Mouse (Mus musculus) ZHBTc4 (cell line): ENCODE measurements around the gene Ubxn2a.
"Not testable (repeated sequence)": the region's sequence is repeated elsewhere in the genome, so short reads cannot be mapped to it uniquely, and the experiment has no call there.

ENCODE experiments used
- DNase-seq: peaks from one replicate; pipeline ENCODE4 v3.0.0-alpha.2; 2011; ENCODE audit warnings: low read depth, low spot score

Gene Ubxn2a

DNA sequence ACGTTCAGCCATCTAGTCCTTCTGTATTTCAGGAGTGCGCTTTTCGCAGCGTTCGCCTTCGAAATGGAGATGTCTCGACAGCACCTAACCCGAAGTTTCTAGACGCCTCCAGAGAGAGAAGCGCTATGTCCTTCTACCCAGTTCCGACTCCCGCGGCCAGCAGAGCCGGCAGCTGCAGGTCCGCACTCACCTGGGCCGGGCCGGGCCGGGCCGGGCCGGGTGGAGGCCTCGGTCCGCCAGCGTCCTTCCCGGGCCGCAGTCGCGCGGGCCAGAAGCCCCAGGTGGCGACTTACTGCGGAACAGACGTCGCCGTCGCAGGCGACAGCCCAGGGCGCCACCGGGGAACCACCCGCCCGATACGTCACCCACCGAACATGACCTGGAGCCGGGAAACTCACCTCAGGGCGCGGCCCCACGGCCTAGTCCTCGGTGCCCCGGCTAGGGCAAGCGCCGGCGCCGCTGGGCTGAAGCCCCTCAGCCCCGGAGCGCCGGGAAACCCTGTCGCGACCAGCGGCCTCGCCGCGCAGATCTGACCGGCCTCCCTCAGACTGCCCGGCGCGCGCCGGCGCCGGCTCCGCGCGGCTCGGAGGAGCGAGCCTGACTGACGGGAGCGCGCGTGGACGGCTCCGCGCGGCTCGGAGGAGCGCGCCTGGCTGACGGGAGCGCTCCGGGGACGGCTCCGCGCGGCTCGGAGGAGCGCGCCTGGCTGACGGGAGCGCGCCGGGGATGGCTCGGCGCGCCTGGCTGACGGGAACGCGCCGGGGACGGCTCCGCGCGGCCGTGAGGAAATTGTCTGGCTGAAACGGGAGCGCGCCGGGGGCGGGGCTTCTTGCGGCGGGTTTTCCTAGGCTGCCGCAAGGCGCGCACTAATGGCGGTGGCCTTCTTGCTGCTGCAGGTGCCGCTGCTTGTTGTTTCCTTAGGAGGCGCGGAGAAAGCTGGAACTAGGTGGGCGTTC lies at the start of gene Ubxn2a:
TSS of gene Ubxn2a (minus strand) at position 755 of the 956 bp plus-strand sequence.
- DNase-seq = peak; percentile 97

DNA sequence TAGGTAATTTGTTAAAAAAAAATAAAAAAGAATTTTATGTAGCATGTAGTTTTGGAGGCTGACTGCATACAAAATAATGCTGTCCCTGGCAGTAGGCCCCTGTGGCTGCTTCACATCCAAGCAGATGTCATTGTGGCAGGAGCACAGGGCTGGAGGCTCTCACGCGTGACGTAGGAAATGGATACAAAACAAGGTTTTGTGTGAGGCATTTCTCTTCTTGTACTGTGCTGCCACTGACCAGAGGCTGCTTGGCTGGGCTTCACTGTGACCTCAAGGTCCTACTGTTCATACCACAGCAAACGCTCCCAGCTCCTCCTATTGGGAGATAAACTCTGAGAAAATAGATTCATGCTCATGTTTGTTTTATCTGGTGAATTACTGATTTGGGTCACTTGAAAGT lies 45.7 kb upstream of the Ubxn2a start:
- DNase-seq = no peak

DNA sequence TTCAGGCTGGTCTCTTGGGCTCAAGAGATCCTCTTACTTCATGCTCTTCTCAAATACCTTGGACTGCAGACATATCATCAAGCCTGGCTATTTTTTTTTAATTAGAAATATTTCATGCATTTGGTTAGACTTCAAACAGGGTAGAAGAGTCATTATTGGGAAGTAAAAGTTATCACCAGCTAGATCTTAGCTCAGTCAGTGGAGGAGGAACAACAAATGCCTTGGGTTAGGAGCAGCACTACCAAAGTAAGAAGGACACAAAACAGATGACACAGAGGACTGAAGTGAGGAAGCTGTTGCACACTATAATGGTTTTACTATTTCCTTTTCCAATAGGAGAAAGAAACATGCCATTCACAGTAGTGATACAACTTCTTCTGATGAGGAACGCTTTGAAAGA lies 44.8 kb upstream of the Ubxn2a start:
- no peak for DNase-seq

DNA sequence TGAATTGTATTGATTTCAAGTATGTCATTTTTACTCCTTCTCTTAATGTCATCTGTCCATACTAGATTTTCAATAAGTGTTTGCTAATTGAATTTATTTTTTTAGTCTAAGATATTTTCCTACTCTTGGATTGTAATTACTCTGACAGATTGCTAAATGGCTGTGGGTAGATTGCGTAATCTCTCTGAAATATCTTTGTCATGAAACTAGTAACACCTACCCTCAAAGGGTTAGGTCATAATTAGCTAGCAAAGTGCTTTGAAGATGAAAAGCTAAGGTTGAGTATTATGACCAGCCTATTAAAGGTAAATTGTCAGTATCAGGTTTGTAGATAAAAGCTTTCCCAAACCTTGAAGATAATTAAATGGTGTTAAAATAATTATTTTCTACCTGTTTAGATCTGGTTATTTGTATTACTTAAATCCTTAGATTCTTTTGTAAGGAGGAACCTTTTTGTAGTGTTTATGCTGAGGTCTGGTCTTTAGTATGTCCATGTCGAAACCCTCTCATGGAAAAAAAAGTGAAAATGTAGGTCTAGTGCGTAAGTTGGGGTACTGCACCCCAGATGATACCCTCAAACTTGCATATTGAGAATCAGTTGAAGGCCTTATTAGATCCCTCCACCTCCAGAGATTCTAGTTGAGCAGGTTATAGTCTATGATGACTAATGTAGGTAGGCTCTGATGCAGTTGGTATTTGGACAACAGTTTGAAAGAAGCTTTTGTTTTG lies 23.5 kb upstream of the Ubxn2a start:
- DNase-seq = no peak

DNA sequence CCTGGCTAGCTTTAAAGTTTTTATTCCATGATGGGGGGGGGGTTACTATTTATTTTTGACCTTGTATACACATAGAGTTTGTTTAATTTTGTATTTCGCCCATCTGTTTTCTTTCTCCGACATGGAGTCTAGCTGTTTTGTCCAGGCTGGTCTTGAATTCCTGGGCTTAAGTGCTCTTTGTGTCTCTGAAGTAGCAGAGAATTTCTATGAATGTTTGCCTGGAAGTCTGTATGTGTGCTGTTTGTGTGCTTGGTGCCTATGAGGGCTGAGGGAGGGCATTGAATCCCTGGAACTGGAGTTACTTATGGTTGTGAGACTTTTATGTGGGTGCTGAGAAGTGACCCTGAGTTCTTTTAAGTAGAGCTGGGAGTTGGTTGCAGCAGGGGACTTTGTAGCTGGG lies 20.7 kb upstream of the Ubxn2a start:
- DNase-seq = no peak

DNA sequence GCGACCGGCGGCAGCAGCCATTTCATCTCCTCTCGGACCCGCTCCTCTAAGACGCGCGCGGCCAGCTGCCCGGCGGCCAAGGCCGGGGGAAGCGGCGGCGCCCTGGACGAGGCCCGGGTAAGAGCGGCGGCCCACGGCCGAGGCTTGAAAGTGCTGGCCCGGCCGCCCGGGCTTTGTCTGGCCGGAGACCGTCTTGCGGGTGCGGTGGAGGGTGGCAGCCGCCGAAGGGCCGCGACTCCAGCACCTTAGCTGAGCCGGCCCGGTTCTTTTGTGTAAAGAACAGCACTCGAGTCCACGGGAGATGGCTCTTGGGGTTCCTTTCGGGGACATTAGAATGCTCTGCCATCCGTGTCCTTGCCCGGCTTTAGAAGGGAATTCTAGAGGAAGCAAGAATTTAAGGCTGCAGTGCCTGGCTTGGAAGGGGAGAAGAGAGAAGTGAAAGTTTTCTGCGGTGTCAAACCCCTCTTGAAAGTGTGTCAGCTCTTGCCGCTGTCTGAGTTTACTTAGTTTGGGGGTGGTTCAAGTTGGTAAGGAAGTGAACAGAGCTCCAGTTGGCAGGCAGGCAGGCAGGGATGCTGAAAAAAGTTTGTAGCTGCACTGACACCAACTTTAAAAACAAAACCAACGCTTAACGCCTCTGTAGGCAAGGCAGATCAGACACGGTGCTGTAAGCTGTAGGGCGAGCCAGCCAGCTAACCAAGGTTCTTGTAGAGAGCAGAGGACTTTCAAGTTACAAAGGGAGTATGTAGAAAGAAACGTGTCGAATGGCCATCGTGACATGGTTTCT lies 10.5 kb upstream of the Ubxn2a start:
- DNase-seq = peak; percentile 58

DNA sequence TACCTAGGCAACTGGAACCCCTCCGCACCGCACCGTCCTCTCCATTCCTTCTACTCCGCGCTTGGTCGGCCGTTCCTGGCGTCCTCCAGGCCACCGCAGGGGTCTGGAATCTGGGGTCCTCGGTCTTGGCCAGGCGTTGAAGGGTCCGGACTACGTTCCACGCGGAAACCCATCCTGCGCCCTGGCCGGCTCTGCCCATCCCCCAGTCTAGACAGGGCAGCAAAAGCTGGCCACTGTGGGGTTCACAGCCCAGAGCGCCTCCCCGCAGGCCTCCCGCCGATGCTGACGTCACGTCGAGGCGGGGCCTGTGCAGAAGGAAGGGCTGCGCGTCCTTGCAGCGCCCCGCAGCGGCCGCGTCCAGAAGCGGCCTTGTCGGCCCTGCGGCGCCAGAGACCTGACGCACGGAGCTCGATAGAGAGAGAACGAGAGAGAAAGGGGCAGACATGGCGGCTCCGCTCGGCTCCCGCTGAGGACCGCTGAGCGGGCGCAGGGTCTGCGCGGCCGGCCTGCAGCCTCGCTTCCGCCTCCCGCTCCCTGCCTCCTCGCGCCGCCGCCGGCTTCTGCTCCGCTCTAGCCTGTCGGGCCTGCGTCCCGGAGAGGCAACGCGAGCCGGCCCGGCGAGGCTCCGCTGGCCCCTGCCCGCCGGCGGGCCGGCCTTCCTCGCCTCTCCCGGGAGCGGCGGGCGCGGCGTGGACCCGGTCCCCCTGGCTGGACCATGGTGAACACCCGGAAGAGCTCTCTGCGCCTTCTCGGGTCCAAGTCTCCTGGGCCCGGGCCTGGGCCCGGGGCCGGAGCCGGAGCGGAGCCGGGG lies 9.7 kb upstream of the Ubxn2a start, which contains the start of gene Atad2b:
TSS of gene Atad2b (plus strand) at position 360 of the 811 bp plus-strand sequence.
- peak; percentile 97 for DNase-seq

DNA sequence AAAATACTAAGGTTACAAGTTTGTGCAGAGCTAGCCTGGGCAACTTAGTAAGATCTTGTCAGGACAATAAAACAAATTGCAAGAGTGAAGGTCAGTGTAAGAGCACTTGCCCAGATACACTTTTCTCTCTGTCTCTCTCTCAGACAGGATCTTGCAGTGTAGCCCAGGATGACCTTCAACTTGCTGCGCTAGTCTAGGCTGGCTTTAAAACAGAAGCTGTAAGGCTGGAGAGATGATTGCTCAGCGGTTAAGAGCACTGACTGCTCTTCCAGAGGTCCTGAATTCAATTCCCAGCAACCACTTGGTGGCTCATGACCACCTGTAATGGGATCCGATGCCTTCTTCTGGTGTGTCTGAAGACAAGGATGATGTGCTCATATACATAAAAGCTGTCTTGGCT lies 7.4 kb upstream of the Ubxn2a start:
- peak; percentile 86 for DNase-seq

DNA sequence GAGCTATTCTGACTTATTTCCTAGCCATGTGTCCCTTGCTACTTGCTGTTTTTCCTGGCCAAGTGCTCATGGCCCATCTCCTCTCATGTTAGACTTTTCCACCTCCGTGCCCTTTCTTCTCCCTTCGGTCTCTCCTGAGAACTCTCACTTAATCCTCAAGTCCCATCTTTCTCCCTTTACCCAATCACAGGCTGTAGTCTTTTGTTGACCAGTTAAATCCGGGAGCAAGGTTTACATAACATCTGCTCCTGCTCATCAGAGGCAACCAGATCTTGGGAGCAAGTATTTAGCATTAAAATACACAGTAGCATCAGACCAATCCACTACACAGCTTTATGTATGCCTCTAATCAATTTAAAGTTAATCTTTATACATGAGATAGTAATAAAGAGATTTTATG lies 6.9 kb upstream of the Ubxn2a start:
- peak; percentile 59 for DNase-seq

DNA sequence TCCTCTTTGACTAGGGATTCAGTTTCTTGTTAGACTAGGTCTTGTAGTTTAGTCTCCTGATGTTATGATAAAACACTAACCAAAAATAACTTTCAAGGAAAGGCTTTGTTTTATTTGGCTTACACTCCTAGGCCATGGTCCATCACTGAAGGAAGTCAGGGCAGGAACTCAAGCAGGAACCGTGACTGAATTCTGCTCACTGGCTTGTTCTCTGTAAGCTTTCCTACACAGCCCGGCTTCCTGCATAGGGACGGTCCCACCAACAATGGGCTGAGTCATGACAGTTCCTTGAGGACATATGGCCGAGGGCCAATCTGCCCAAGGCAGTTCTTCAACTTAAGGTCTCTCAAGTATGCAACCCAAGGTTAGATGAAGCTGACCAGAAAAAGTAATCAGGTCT lies 4.2 kb upstream of the Ubxn2a start:
- DNase-seq = peak; percentile 76

DNA sequence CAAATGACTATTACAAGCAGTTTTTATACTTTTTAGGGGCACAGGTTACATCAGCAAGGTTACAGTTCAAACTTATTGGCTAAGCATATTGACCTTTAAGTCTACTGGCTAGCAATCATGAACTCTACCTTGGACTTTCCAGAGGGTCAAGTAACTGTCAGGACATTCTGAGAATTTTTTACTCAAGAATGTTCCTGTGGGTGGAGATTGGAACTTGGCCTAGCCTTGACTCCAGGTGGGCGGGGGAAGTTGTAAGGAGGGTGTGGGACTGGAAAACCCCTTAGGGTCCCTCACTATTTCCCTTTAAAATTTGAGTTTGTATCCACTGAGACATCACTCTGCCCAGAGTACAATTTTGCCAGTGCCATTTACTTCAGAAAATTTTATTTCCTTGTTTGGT lies 3.0 kb upstream of the Ubxn2a start:
- DNase-seq = peak; percentile 73

DNA sequence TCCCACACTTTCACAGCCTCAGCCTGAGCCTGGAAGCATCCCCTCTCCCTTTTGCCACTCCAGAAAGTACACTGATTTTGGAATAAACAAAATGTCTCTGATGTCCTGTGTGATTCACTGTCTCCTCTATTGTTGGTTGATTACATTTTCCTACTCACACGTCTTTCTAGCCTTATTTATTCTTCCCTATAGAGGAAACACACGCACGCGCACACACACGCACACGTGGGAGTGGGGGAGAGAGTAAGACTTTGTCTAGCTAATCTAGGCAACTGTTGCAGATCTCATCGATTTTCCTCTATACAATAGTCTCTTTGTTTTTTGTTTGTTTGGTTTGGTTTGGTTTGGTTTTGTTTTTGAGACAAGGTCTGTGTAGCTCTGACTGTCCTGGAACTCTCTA lies 886 bp upstream of the Ubxn2a start:
- DNase-seq = peak; percentile 58

DNA sequence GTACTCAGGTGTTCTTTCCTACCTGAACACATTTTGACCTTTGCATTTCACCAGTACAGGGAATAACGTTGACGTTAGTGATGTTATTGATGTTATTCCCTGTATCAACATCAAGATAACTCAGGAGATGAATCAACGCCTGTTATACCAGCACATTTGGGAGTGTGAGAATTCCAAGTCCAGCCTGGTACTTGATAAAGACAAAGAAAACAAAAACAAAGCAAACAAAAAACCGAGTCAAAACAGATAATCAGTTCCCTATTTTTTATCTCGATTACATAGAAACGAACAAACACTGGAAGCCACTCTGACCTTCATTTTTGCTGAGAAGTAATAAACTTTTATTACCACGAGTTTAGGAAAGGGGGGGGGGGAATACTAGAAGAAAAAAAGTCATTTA lies 1.0 kb downstream of the Ubxn2a start:
- no peak for DNase-seq

DNA sequence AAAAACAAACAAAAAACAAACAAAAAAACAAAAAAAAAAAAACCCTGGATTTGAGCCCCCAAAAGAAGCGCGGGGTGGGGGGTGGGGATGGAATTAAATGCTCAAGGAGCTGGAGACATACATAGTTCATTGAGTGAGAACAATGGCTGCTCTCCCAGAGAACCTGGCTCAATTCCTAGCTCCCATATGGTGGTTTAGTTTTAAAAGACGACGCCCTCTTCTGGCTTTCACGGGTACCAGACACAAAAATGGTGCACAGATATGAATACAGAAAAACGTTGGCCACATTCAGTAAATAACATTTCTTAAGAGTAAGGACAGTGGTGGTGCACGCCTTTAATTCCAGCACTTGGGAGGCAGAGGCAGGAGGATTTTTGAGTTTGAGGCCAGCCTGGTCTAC lies 1.6 kb downstream of the Ubxn2a start:
- peak; percentile 76 for DNase-seq

DNA sequence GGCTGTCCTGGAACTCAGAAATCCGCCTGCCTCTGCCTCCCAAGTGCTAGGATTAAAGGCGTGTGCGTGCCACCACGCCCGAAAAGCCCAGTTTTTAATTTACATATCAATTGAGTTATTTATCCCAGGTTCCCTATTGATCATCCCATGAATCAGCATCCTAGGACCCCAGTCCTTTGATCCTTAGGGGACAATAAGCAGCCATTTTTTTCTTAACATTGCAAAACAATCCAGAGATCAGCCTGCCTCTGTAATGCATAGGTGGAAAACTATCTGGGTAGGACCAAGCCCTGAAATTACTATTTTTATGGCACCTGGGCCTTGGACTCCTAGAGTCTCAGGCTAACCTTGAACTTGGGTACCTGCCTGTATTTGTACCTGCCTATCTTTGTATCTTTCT lies 9.5 kb downstream of the Ubxn2a start:
- peak; percentile 98 for DNase-seq

DNA sequence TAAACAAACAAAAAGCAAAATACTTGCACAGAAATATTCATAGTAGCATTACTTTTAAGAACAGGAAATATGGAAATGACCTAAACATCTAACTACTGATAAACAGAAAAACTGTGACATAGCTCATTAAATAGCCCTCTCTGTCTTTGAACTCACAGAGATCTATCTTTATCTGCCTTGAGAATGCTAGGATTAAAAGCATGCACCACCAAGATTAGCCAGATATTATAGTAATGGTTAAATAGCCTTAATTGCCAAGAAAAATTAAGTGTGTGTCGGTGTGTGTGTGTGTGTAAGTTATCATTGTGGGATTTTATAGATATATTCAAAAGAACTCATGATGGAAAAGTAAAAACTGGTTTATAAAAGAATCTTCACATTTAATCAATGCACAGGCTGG lies 17.6 kb downstream of the Ubxn2a start:
- no peak for DNase-seq

DNA sequence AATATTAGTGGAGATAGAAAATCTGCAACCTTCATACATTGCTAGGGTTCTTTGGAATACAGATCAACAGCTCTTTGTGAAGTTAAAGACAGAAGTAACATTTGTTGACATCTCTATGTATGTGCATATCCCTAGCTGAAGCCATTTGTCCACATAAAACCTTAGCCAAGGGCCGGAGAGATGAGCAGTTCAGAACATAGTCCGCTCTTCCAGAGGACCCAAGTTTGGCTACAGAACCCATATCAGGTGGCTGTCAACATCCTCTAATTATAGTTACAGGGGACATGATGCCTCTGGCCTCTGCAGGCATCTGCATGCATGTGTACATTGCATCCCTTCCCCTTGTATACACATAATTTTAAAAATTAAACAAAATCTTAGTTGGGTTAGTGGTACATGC lies 18.3 kb downstream of the Ubxn2a start:
- no peak for DNase-seq

DNA sequence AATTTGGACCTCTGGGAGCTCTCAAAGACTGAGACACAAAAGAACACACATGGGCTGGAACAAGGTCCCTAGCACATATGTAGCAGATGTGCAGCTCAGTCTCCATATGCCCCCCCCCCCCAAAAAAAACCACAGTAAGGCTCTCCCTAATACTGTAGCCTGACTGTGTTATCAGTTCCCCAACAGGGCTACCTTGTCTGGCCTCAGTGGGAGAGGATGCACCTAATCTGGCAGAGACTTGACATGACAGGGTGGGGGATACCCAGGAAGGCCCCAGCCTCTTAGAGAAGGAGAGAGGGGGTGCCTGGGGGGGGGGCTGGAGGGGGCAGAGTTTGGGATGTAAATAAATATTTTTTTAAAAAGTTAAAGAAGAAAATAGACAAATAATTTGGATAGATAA lies 18.8 kb downstream of the Ubxn2a start:
- DNase-seq = no peak

DNA sequence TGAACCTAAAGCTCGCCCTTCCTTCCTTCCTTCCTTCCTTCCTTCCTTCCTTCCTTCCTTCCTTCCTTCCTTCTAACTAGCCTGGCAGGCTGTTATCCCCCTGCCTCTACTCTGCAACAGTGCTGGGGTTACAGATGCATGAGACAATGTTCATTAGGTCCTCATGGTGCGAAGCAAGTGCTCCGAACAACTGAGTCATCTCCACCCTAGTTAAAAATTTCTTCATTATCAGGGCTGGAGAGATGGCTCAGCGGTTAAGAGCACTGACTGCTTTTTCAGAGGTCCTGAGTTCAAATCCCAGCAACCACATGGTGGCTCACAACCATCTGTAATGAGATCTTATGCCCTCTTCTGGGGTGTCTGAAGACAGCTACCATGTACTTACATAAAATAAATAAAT lies 20.9 kb downstream of the Ubxn2a start:
- not testable (repeated sequence) for DNase-seq

DNA sequence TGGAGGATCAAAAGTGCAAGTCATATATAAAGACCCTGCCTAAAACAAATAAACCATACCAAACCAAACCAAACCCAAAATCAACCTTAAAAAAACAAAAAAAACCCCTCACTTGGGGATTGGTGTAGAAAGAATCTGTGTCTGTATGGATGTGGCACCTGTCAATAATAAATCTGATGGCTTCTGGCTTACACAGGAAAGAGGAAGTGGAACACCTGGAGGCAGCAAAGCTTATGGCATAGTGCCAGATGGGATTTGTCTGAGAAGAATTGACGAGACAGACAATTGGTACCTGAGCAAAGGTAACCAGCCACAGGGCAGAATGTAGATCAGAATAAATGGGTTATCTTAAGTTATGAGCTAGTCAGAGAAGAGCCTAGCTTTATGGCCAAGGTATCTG lies 22.4 kb downstream of the Ubxn2a start:
- DNase-seq = no peak

DNA sequence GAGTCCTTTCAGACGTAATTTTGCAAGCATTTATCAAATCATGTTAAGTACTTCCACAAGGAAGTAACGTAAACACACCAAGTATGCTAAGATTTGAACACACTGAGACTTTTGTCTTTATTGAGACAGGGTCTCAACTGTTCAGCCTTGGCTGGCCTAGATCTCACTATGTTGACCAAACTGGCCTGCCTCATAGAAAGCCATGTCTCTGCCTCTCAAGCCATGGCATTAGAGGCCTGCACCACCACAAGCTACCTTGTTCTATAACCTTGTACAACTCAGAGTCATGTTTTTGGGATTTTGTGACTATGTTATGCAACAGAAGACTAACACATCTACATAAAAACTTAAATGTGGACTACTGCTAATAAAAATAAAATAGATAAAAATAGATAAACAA lies 25.4 kb downstream of the Ubxn2a start:
- DNase-seq = no peak
